Mouse (Mus musculus): ENCODE data around the gene Prkcd. TPM values are rescaled to one million over a fixed set of nuclear protein-coding genes. Genes with fewer than 3 reads are reported as not detected.

The Prkcd gene
- polyA plus RNA-seq (2012; ENCODE audit: insufficient read depth, low replicate concordance) = 32.1 and 64.4 TPM in 2 replicates

GRCm38 (mm10) chr14:30625856-30626726, at the start of gene Prkcd:
Prkcd (minus strand) TSS chr14:30626210.
- peaks cover 30% of the 10 kb centered on the region for H3K36me3 ChIP-seq (replicated peaks; ENCODE audit: low read length)
- TF ChIP-seq GATA1 (IDR thresholded peaks at IDR 0.05; ENCODE audit: borderline replicate concordance, low read length) (no peak), FLI1 (IDR thresholded peaks at IDR 0.05; ENCODE audit: low read length) (no peak)
- no peaks in the 10 kb centered on the region for H3K27me3 ChIP-seq (replicated peaks)
- H3K9me3 ChIP-seq = no peaks in the 10 kb centered on the region
- peak within 1 kb of the TSS; percentile 95 for H3K4me3 ChIP-seq (replicated peaks)
- peaks cover 89% of the 10 kb centered on the region for H3K4me1 ChIP-seq

DNA sequence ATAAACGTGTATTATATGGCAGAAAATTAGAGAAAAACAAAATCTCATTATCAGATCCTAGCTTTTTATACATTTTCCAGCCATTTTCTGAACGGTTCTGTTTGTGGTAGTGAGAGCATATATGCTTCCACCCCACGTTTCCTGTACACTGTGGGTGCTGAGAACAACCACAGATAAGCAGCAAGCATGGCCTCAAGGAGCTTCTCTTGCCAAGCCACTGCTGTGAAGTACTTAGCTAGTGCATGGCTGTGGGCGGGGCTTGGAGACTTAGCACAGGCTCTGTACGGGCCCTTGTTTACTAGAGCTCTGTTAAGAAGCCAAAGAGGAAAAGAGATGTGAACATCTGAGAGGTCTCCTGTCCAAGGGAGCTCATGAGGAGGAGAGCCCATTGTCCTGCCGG, 48.9 kb upstream of the Prkcd start:
- TF ChIP-seq GATA1 (IDR thresholded peaks at IDR 0.05; ENCODE audit: borderline replicate concordance, low read length) (peak; percentile 59; the same call in 1 of the 3 replicates), FLI1 (IDR thresholded peaks at IDR 0.05; ENCODE audit: low read length) (no peak)
- Histone ChIP-seq H3K4me3 (replicated peaks) (peak overlapping the region; percentile 42), H3K9me3 (no peaks in the 10 kb centered on the region), H3K36me3 (replicated peaks; ENCODE audit: low read length) (peaks cover 79% of the 10 kb centered on the region), H3K4me1 (peaks cover 67% of the 10 kb centered on the region), H3K27me3 (replicated peaks) (no peaks in the 10 kb centered on the region)

GRCm38 (mm10) chr14:30671986-30672312, 45.9 kb upstream of the Prkcd start:
- Histone ChIP-seq H3K36me3 (replicated peaks; ENCODE audit: low read length) (peaks cover 79% of the 10 kb centered on the region), H3K4me3 (replicated peaks) (no peak overlapping the region), H3K27me3 (replicated peaks) (no peaks in the 10 kb centered on the region), H3K9me3 (no peaks in the 10 kb centered on the region), H3K4me1 (peaks cover 70% of the 10 kb centered on the region)
- TF ChIP-seq GATA1 (IDR thresholded peaks at IDR 0.05; ENCODE audit: borderline replicate concordance, low read length) (no peak), FLI1 (IDR thresholded peaks at IDR 0.05; ENCODE audit: low read length) (no peak)

GRCm38 (mm10) chr14:30671095-30671985, 45.3 kb upstream of the Prkcd start:
- Histone ChIP-seq H3K4me1 (peaks cover 70% of the 10 kb centered on the region), H3K9me3 (no peaks in the 10 kb centered on the region), H3K27me3 (replicated peaks) (no peaks in the 10 kb centered on the region), H3K4me3 (replicated peaks) (peak overlapping the region; percentile 77), H3K36me3 (replicated peaks; ENCODE audit: low read length) (peaks cover 79% of the 10 kb centered on the region)
- no peak for TF ChIP-seq FLI1 (IDR thresholded peaks at IDR 0.05; ENCODE audit: low read length)

DNA sequence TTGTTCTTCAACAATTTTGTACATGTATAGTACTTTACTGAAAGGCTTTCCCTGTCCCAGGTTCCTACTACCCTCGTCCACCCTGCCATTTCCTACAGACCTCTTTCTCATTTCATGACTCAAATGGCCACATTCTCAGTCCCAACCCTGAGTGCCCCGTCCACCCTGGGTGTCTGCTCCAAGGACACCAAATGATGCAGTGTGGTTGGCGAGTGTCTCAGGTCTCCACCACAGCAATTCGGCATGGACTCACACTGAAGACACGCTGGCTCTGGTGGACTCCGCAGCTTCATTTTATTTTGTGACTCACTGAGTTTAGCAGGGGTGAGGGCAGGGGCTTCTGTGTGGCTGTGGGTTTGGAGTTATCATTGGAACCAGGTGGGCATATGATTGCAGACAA, 44.2 kb upstream of the Prkcd start:
- no peak for TF ChIP-seq GATA1 (IDR thresholded peaks at IDR 0.05; ENCODE audit: borderline replicate concordance, low read length)
- no peak for TF ChIP-seq FLI1 (IDR thresholded peaks at IDR 0.05; ENCODE audit: low read length)
- no peaks in the 10 kb centered on the region for H3K27me3 ChIP-seq (replicated peaks)
- H3K4me3 ChIP-seq (replicated peaks) = no peak overlapping the region
- H3K9me3 ChIP-seq = no peaks in the 10 kb centered on the region
- H3K4me1 ChIP-seq = peaks cover 61% of the 10 kb centered on the region
- H3K36me3 ChIP-seq (replicated peaks; ENCODE audit: low read length) = peaks cover 82% of the 10 kb centered on the region

DNA sequence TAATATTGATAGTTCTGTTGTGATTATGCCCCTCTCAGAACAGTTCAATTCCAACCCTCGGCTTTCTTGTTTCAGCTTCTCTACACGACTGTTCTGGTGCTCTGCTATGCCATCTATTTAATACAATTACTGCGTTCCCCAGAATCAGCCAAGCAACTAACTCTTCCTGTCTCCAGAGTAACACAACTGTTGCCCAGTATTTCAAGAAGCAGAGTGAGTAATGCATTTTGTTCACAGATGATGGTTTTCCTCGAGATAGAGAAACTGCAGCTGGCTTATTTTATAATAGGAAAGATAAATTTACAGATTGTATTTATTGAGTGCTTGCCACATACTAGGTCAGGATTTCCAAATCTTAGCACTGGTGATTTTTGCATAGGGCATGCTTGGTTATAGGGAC, 40.6 kb upstream of the Prkcd start:
- peaks cover 29% of the 10 kb centered on the region for H3K4me1 ChIP-seq
- no peak overlapping the region for H3K4me3 ChIP-seq (replicated peaks)
- no peak for TF ChIP-seq GATA1 (IDR thresholded peaks at IDR 0.05; ENCODE audit: borderline replicate concordance, low read length)
- TF ChIP-seq FLI1 (IDR thresholded peaks at IDR 0.05; ENCODE audit: low read length) = no peak
- no peaks in the 10 kb centered on the region for H3K27me3 ChIP-seq (replicated peaks)
- no peaks in the 10 kb centered on the region for H3K9me3 ChIP-seq
- peaks cover 93% of the 10 kb centered on the region for H3K36me3 ChIP-seq (replicated peaks; ENCODE audit: low read length)

DNA sequence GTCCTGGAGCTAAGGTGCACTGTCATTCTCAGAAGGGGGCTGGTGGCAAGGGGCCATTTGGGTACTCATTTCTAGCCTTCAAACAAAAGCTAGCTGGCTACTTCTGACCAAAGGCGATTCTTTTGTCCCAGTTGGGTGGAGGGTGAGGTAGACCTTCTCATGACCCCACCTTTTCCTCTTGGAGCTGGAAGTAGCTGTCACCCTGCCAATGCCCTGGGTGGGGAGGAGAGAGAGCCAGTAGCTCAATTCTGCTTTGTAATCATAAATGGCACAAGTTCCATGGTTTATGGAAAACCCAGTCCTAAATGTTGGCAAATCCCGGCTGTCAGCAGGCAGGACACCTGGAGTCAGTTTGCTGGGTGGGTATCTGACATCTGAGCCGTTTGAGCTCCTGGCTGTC, 40.1 kb upstream of the Prkcd start:
- Histone ChIP-seq H3K36me3 (replicated peaks; ENCODE audit: low read length) (peaks cover 97% of the 10 kb centered on the region), H3K4me3 (replicated peaks) (no peak overlapping the region), H3K4me1 (peaks cover 23% of the 10 kb centered on the region), H3K9me3 (no peaks in the 10 kb centered on the region), H3K27me3 (replicated peaks) (no peaks in the 10 kb centered on the region)
- TF ChIP-seq FLI1 (IDR thresholded peaks at IDR 0.05; ENCODE audit: low read length) (no peak), GATA1 (IDR thresholded peaks at IDR 0.05; ENCODE audit: borderline replicate concordance, low read length) (no peak)

DNA sequence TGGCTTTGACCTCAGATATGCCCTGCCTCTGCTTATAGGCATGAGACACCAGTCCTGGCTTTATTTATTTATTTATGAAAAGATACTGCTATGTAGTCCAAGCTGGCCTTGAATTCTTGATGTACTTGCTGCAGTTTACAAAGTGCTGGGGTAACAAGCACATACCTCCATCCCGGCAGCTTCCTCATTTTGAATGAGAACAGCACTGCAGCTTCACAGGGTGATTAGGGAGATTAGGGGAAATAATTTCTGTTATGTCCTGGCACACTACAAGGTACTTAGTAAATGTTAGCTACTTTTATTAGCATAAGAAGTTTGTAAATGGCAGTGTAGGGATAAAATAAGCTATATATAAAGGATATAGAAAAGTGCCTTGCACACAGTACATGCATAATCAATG, 29.5 kb upstream of the Prkcd start:
- no peak for TF ChIP-seq GATA1 (IDR thresholded peaks at IDR 0.05; ENCODE audit: borderline replicate concordance, low read length)
- no peak for TF ChIP-seq FLI1 (IDR thresholded peaks at IDR 0.05; ENCODE audit: low read length)
- Histone ChIP-seq H3K4me3 (replicated peaks) (peak overlapping the region; percentile 95), H3K36me3 (replicated peaks; ENCODE audit: low read length) (peaks cover 33% of the 10 kb centered on the region), H3K4me1 (peaks cover 32% of the 10 kb centered on the region), H3K27me3 (replicated peaks) (no peaks in the 10 kb centered on the region), H3K9me3 (no peaks in the 10 kb centered on the region)

DNA sequence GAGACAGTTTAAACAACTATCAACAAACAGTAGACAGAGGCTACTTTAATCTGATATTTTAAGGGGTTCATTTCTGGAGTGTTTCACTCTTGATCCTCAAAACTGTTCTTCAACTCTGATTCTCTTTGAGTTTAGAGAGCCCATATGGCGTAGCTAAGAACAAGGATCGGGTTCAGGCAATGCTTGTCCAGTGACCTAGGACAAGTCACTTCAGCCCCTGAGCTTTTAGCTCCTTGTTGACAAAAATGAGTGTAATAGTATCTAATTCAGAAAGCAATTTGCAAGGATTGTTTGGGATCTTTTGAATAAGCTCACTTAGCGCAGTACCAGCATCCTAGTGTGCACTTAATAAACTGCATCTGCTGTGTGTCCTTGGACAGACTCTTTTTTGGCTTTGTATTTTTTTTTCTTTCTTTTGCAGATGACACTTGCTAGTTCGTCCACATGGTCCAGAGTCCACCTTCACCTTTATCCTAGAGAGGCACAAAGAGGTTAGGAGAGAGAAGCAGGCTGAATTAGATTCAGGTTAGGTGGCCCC, 28.8 kb upstream of the Prkcd start:
- no peaks in the 10 kb centered on the region for H3K27me3 ChIP-seq (replicated peaks)
- H3K36me3 ChIP-seq (replicated peaks; ENCODE audit: low read length) = peaks cover 26% of the 10 kb centered on the region
- TF ChIP-seq FLI1 (IDR thresholded peaks at IDR 0.05; ENCODE audit: low read length) = no peak
- TF ChIP-seq GATA1 (IDR thresholded peaks at IDR 0.05; ENCODE audit: borderline replicate concordance, low read length) = no peak
- H3K4me3 ChIP-seq (replicated peaks) = peak overlapping the region; percentile 95
- H3K9me3 ChIP-seq = no peaks in the 10 kb centered on the region
- peaks cover 40% of the 10 kb centered on the region for H3K4me1 ChIP-seq

Measured in megakaryocyte, embryonic 14.5 days (primary cell).